8 mouse cellular contexts compared by ENCODE assay signal in genomic region chr2:29124936-29125701, GRCm38 (mm10). TPM values are rescaled to one million over a fixed set of nuclear protein-coding genes. Genes with fewer than 3 reads are reported as not detected.
DNase-seq lines count a peak whose midpoint lies in the region; ATAC-seq and TF ChIP-seq lines count a peak whose summit lies in the region.

No protein-coding gene starts in this region.

- TF ChIP-seq CTCF in kidney, adult 2 months (conservative IDR thresholded peaks at IDR 0.05; ENCODE audit: insufficient read depth, insufficient read length, low read depth, low read length): no peak
- no peak for TF ChIP-seq CTCF in spleen, adult 2 months (IDR thresholded peaks at IDR 0.05; ENCODE audit: extremely low read depth, insufficient read depth, insufficient read length, insufficient replicate concordance)

- peaks cover 11% of the 10 kb centered on the region for H3K4me1 ChIP-seq in embryonic facial prominence, embryonic 13.5 days
- peaks cover 5% of the 10 kb centered on the region; the same call in 1 of the 2 replicates for H3K4me1 ChIP-seq in kidney, adult 2 months (ENCODE audit: control insufficient read depth, insufficient read depth, low read length)
- H3K4me1 ChIP-seq in limb, embryonic 12.5 days (replicated peaks): peaks cover 10% of the 10 kb centered on the region
- peaks cover 12% of the 10 kb centered on the region for H3K4me1 ChIP-seq in midbrain, embryonic 15.5 days
- H3K4me1 ChIP-seq in spleen, adult 2 months (ENCODE audit: control insufficient read depth, insufficient read depth, insufficient read length): peaks cover 3% of the 10 kb centered on the region

- H3K36me3 ChIP-seq in embryonic facial prominence, embryonic 13.5 days: peaks cover 29% of the 10 kb centered on the region
- H3K36me3 ChIP-seq in kidney, adult 2 months (ENCODE audit: control insufficient read depth, insufficient read depth, low read length): no peaks in the 10 kb centered on the region; the same call in 1 of the 2 replicates
- peaks cover 37% of the 10 kb centered on the region for H3K36me3 ChIP-seq in limb, embryonic 12.5 days
- H3K36me3 ChIP-seq in midbrain, embryonic 15.5 days (replicated peaks): peaks cover 10% of the 10 kb centered on the region
- peaks cover 7% of the 10 kb centered on the region for H3K36me3 ChIP-seq in spleen, adult 2 months (ENCODE audit: control insufficient read depth, insufficient read depth, low read length)

- peak; percentile 99 for ATAC-seq in embryonic facial prominence, embryonic 13.5 days (ENCODE audit: insufficient number of reproducible peaks, insufficient read depth, low FRiP score, low TSS enrichment, low read depth)
- peak; percentile 98 for ATAC-seq in limb, embryonic 12.5 days (ENCODE audit: insufficient number of reproducible peaks, insufficient read depth, low FRiP score, low TSS enrichment, low read depth)
- peak; percentile 99 for ATAC-seq in midbrain, embryonic 15.5 days (replicated peaks)

- DNase-seq in 3134 (ENCODE audit: extremely low read depth, insufficient read length, low spot score): peak; percentile 99
- DNase-seq in adrenal gland, postnatal 36 days: peak; percentile 100
- peak; percentile 99 to 100 for DNase-seq in heart, adult 18-20 months
- peak; percentile 100 for DNase-seq in kidney, adult 2 months
- DNase-seq in spleen, adult 2 months (ENCODE audit: low read depth in 1 of 2, low spot score in 2 of 2): peak; percentile 99 to 100

- no peaks in the 10 kb centered on the region for H3K9me3 ChIP-seq in embryonic facial prominence, embryonic 13.5 days
- no peaks in the 10 kb centered on the region for H3K9me3 ChIP-seq in limb, embryonic 12.5 days
- H3K9me3 ChIP-seq in midbrain, embryonic 15.5 days: no peaks in the 10 kb centered on the region

- TF ChIP-seq POLR2A in kidney, adult 2 months (IDR thresholded peaks at IDR 0.05; ENCODE audit: low read depth, low read length): peak; percentile 62
- TF ChIP-seq POLR2A in spleen, adult 2 months (IDR thresholded peaks at IDR 0.05; ENCODE audit: low read depth, low read length): peak; percentile 55; the same call in 1 of the 2 replicates

- peak overlapping the region; percentile 81 for H3K4me2 ChIP-seq in embryonic facial prominence, embryonic 13.5 days
- H3K4me2 ChIP-seq in limb, embryonic 12.5 days: peak overlapping the region; percentile 78
- peak overlapping the region; percentile 80 for H3K4me2 ChIP-seq in midbrain, embryonic 15.5 days

- H3K4me3 ChIP-seq in embryonic facial prominence, embryonic 13.5 days: peak overlapping the region; percentile 78
- H3K4me3 ChIP-seq in kidney, adult 2 months (ENCODE audit: insufficient read depth, low read depth, low read length): peak overlapping the region; percentile 66
- peak overlapping the region; percentile 72 for H3K4me3 ChIP-seq in limb, embryonic 12.5 days (replicated peaks)
- peak overlapping the region; percentile 97 for H3K4me3 ChIP-seq in midbrain, embryonic 15.5 days
- peak overlapping the region; percentile 84 for H3K4me3 ChIP-seq in spleen, adult 2 months (ENCODE audit: extremely low read depth, insufficient read depth, insufficient read length)

- H3K9ac ChIP-seq in embryonic facial prominence, embryonic 13.5 days: peak overlapping the region; percentile 91
- peak overlapping the region; percentile 76 for H3K9ac ChIP-seq in limb, embryonic 12.5 days (replicated peaks)
- peak overlapping the region; percentile 93 for H3K9ac ChIP-seq in midbrain, embryonic 15.5 days

- H3K27ac ChIP-seq in embryonic facial prominence, embryonic 13.5 days: peak overlapping the region; percentile 95
- peak overlapping the region; percentile 52 for H3K27ac ChIP-seq in kidney, adult 2 months (ENCODE audit: insufficient read depth, low read depth, low read length)
- H3K27ac ChIP-seq in limb, embryonic 12.5 days: peak overlapping the region; percentile 95
- peak overlapping the region; percentile 96 for H3K27ac ChIP-seq in midbrain, embryonic 15.5 days
- H3K27ac ChIP-seq in spleen, adult 2 months (ENCODE audit: insufficient read depth, low read length): peak overlapping the region; percentile 96

- H3K27me3 ChIP-seq in embryonic facial prominence, embryonic 13.5 days: no peaks in the 10 kb centered on the region
- H3K27me3 ChIP-seq in kidney, adult 2 months (replicated peaks; ENCODE audit: control insufficient read depth, insufficient read depth, low read length): no peaks in the 10 kb centered on the region
- no peaks in the 10 kb centered on the region for H3K27me3 ChIP-seq in limb, embryonic 12.5 days
- no peaks in the 10 kb centered on the region for H3K27me3 ChIP-seq in midbrain, embryonic 15.5 days (replicated peaks)
- no peaks in the 10 kb centered on the region for H3K27me3 ChIP-seq in spleen, adult 2 months (ENCODE audit: control insufficient read depth, insufficient read depth, low read length)

- WGBS in embryonic facial prominence, embryonic 13.5 days: under 1% methylated on average over 81 of the region's 81 CpGs
- under 1% methylated on average over 81 of the region's 81 CpGs for WGBS in kidney, adult 2 months
- WGBS in limb, embryonic 12.5 days: under 1% methylated on average over 80 of the region's 81 CpGs
- under 1% methylated on average over 77 of the region's 81 CpGs for WGBS in midbrain, embryonic 15.5 days
- WGBS in spleen, adult 2 months: under 1% methylated on average over 79 of the region's 81 CpGs

RNA-seq across cellular contexts. Expression of gene Setx, which starts 1.1 kb away (rescaled TPM):
- 10 to 100 TPM; 31.6 to 35.3 TPM for total RNA-seq in adrenal gland, postnatal 36 days (2021)
- polyA plus RNA-seq in embryonic facial prominence, embryonic 13.5 days (2015; fragmentation: Nextera tagmentation; extraction: Ambion mirVana): 12.8 and 13.2 TPM in 2 replicates
- 10 to 100 TPM; 31.0 to 32.3 TPM for total RNA-seq in heart, adult 18-20 months (2021)
- polyA plus RNA-seq in kidney, adult 2 months (2012; rRNA removed): 3.1 and 3.4 TPM in 2 replicates
- polyA plus RNA-seq in limb, embryonic 12.5 days (2016; fragmentation: Nextera tagmentation; extraction: Ambion mirVana): 14.8 and 17.1 TPM in 2 replicates
- 14.4 and 15.8 TPM in 2 replicates for polyA plus RNA-seq in midbrain, embryonic 15.5 days (2015; fragmentation: Nextera tagmentation; extraction: Ambion mirVana)
- polyA plus RNA-seq in spleen, adult 2 months (2012; rRNA removed): 6.6 and 7.2 TPM in 2 replicates

Comparison
In these comparisons a context has a peak if more than half of its experiments do, and no peak if none do; other contexts are left out.
1. Peak in every context shown above with its lines: DNase-seq, ATAC-seq, H3K4me3 ChIP-seq and H3K27ac ChIP-seq.